Mouse (Mus musculus) heart, postnatal 36 days (tissue): ENCODE data around the gene Myzap. TPM values are rescaled to one million over a fixed set of nuclear protein-coding genes. Genes with fewer than 3 reads are reported as not detected.
"Not testable (repeated sequence)": the region's sequence is repeated elsewhere in the genome, so short reads cannot be mapped to it uniquely, and the experiment has no call there.

Experiments
- DNase-seq, 2 experiments: peaks; one replicate each; pipeline ENCODE4 v3.0.0; 2021 to 2022
- intact Hi-C: fragments of 180-260 bp; cut with DNase I; formaldehyde crosslinking; loops from one replicate; pipeline ENCODE4 v1.15.1; 2025
- total RNA-seq, 2 experiments: library from RNA; stranded (reverse); gene quantifications; 2 replicates each; pipeline ENCODE4 v1.2.3; 2021

Gene Myzap
- 100 to 1,000 TPM; 401 to 451 TPM for total RNA-seq

GRCm38 (mm10) chr9:71591938-71592548, at the start of gene Myzap:
Gene Myzap (minus strand): TSS chr9:71592360.
- intact Hi-C loops: loop anchor here (2.0 kb wide), 1 partner anchor 21 kb away; no protein-coding TSS in a partner anchor

GRCm38 (mm10) chr9:71640361-71640927, 48.3 kb upstream of the Myzap start:
- DNase-seq: no peak
- intact Hi-C loops: loop anchor here (10.0 kb wide), 1 partner anchor 554 kb away; no protein-coding TSS in a partner anchor

More at GRCm38 (mm10) chr9:71591938-71592548, at the start of gene Myzap:
- DNase-seq: peak; percentile 93 to 96

GRCm38 (mm10) chr9:71638198-71638597, 46.0 kb upstream of the Myzap start:
- intact Hi-C loops: no loop called here
- DNase-seq: no peak

GRCm38 (mm10) chr9:71636854-71637253, 44.7 kb upstream of the Myzap start:
- intact Hi-C loops: no loop called here
- DNase-seq: no peak

GRCm38 (mm10) chr9:71635627-71636026, 43.5 kb upstream of the Myzap start:
- intact Hi-C loops: no loop called here
- no peak for DNase-seq

- no peak for DNase-seq
- intact Hi-C loops: no loop called here
Observed at GRCm38 (mm10) chr9:71634916-71635315, 42.8 kb upstream of the Myzap start.

- no peak for DNase-seq
- intact Hi-C loops: loop anchor here (10.0 kb wide), 1 partner anchor 494 kb away; no protein-coding TSS in a partner anchor
Observed at GRCm38 (mm10) chr9:71628921-71629320, 36.8 kb upstream of the Myzap start.

GRCm38 (mm10) chr9:71628286-71628685, 36.1 kb upstream of the Myzap start:
- intact Hi-C loops: loop anchor here (10.0 kb wide), 1 partner anchor 493 kb away; no protein-coding TSS in a partner anchor
- no peak for DNase-seq

GRCm38 (mm10) chr9:71625961-71626360, 33.8 kb upstream of the Myzap start:
- no peak for DNase-seq
- intact Hi-C loops: loop anchor here (10.0 kb wide), 1 partner anchor 491 kb away; no protein-coding TSS in a partner anchor

GRCm38 (mm10) chr9:71624793-71625495, 32.8 kb upstream of the Myzap start:
- DNase-seq: peak; percentile 61 to 75

GRCm38 (mm10) chr9:71623871-71624569, 31.9 kb upstream of the Myzap start:
- intact Hi-C loops: loop anchor here (5.0 to 10.0 kb wide), 3 partner anchors 397 to 1487 kb away; no protein-coding TSS in a partner anchor
- peak in 1 of 2 experiments; percentile 20 for DNase-seq

More at GRCm38 (mm10) chr9:71624793-71625495, 32.8 kb upstream of the Myzap start:
- intact Hi-C loops: loop anchor here (5.0 to 10.0 kb wide), 3 partner anchors 398 to 1488 kb away; no protein-coding TSS in a partner anchor

GRCm38 (mm10) chr9:71622593-71622992, 30.4 kb upstream of the Myzap start:
- no peak for DNase-seq
- intact Hi-C loops: loop anchor here (5.0 to 10.0 kb wide), 3 partner anchors 395 to 1485 kb away; no protein-coding TSS in a partner anchor

- no peak for DNase-seq
- intact Hi-C loops: loop anchor here (5.0 to 10.0 kb wide), 3 partner anchors 395 to 1485 kb away; no protein-coding TSS in a partner anchor
Observed at GRCm38 (mm10) chr9:71621968-71622367, 29.8 kb upstream of the Myzap start.

- not testable (repeated sequence) for DNase-seq
- intact Hi-C loops: loop anchor here (5.0 to 10.0 kb wide), 3 partner anchors 393 to 1483 kb away; no protein-coding TSS in a partner anchor
Observed at GRCm38 (mm10) chr9:71620116-71620515, 28.0 kb upstream of the Myzap start.

- peak; percentile 42 to 49 for DNase-seq
- intact Hi-C loops: no loop called here
Observed at GRCm38 (mm10) chr9:71617363-71617762, 25.2 kb upstream of the Myzap start.

GRCm38 (mm10) chr9:71616185-71616584, 24.0 kb upstream of the Myzap start:
- intact Hi-C loops: loop anchor here (1.0 kb wide), 1 partner anchor 73 kb away; no protein-coding TSS in a partner anchor
- DNase-seq: peak; percentile 84 to 87

GRCm38 (mm10) chr9:71614643-71615042, 22.5 kb upstream of the Myzap start:
- peak; percentile 62 to 77 for DNase-seq
- intact Hi-C loops: no loop called here

GRCm38 (mm10) chr9:71612981-71613380, 20.8 kb upstream of the Myzap start:
- intact Hi-C loops: loop anchor here (2.0 kb wide), 1 partner anchor 22 kb away; no protein-coding TSS in a partner anchor
- no peak for DNase-seq

- intact Hi-C loops: loop anchor here (2.0 kb wide), 1 partner anchor 21 kb away; no protein-coding TSS in a partner anchor
- DNase-seq: no peak
Observed at GRCm38 (mm10) chr9:71611876-71612275, 19.7 kb upstream of the Myzap start.

GRCm38 (mm10) chr9:71609010-71609409, 16.9 kb upstream of the Myzap start:
- DNase-seq: no peak
- intact Hi-C loops: no loop called here
